Mouse (Mus musculus) adrenal gland, postnatal 36 days (tissue): Measurements from ENCODE around the gene Cd2bp2. TPM values are rescaled to one million over a fixed set of nuclear protein-coding genes. Genes with fewer than 3 reads are reported as not detected.

Experiments
- DNase-seq, 2 experiments: peaks; one replicate each; pipeline ENCODE4 v3.0.0; 2021; ENCODE audit warnings: mixed read lengths in 1 of 2
- total RNA-seq, 2 experiments: library from RNA; stranded (reverse); gene quantifications; 2 replicates each; pipeline ENCODE4 v1.2.3; 2021

The Cd2bp2 gene
- total RNA-seq, 2 experiments from 2014 or later: 59.3 to 61.0 TPM

GRCm38 (mm10) chr7:127142214-127142613, 53.6 kb downstream of the Cd2bp2 start:
- no peak for DNase-seq

Other genes starting within 250 kb of the Cd2bp2 start
- gene Asphd1, start 246.5 kb downstream of the Cd2bp2 start, total RNA-seq: 1 to 10 TPM; 1.6 to 2.4 TPM
- gene Sez6l2, start 245.5 kb downstream of the Cd2bp2 start, total RNA-seq: 100 to 1,000 TPM in 1 of 2 experiments, 10 to 100 TPM in 1; 47.1 to 108 TPM
- 10 to 100 TPM; 85.1 to 93.1 TPM for gene Cdipt, start 220.1 kb downstream of the Cd2bp2 start, total RNA-seq
- gene Cdiptos, start 220.0 kb downstream of the Cd2bp2 start, total RNA-seq: under 1 TPM; 0.60 to 0.69 TPM
- 100 to 1,000 TPM; 102 to 129 TPM for gene Mvp, start 181.4 kb downstream of the Cd2bp2 start, total RNA-seq
- gene Pagr1b, start 179.6 kb downstream of the Cd2bp2 start, total RNA-seq: 1 to 10 TPM in 1 of 2 experiments, not detected in 1; 3.0 TPM
- gene Pagr1a, start 178.7 kb downstream of the Cd2bp2 start, total RNA-seq: 10 to 100 TPM in 1 of 2 experiments, 1 to 10 TPM in 1; 4.4 to 15.1 TPM
- 10 to 100 TPM; 28.9 to 29.6 TPM for gene Gm42742, start 175.0 kb downstream of the Cd2bp2 start, total RNA-seq
- gene Prrt2, start 174.8 kb downstream of the Cd2bp2 start, total RNA-seq: 1 to 10 TPM; 1.9 to 2.9 TPM
- gene Maz, start 169.0 kb downstream of the Cd2bp2 start, total RNA-seq: 100 to 1,000 TPM; 120 to 126 TPM
- gene Kif22, start 153.6 kb downstream of the Cd2bp2 start, total RNA-seq: 1 to 10 TPM; 5.7 to 6.8 TPM
- gene Zg16, start 108.7 kb downstream of the Cd2bp2 start, total RNA-seq: not detected
- 1 to 10 TPM in 1 of 2 experiments, under 1 TPM in 1; 0.89 to 1.1 TPM for gene AI467606, start 104.7 kb downstream of the Cd2bp2 start, total RNA-seq
- under 1 TPM; 0.26 to 0.40 TPM for gene Qprt, start 73.8 kb downstream of the Cd2bp2 start, total RNA-seq
- gene Spn, start 58.2 kb downstream of the Cd2bp2 start, total RNA-seq: 1 to 10 TPM in 1 of 2 experiments, under 1 TPM in 1; 0.70 to 1.3 TPM
- gene Tbc1d10b, start 12.4 kb upstream of the Cd2bp2 start, total RNA-seq: 10 to 100 TPM; 40.7 to 48.4 TPM
- gene Mylpf, start 12.8 kb upstream of the Cd2bp2 start, total RNA-seq: 1 to 10 TPM; 1.9 to 2.7 TPM
- 10 to 100 TPM; 10.1 to 11.9 TPM for gene Zfp553, start 37.0 kb upstream of the Cd2bp2 start, total RNA-seq
- 1 to 10 TPM; 5.6 to 7.9 TPM for gene Sept1, start 37.1 kb upstream of the Cd2bp2 start, total RNA-seq
- gene Zfp771, start 48.2 kb upstream of the Cd2bp2 start, total RNA-seq: 10 to 100 TPM; 28.0 to 34.2 TPM
- gene Dctpp1, start 64.7 kb upstream of the Cd2bp2 start, total RNA-seq: 10 to 100 TPM; 27.8 to 49.1 TPM
- gene Sephs2, start 78.0 kb upstream of the Cd2bp2 start, total RNA-seq: 100 to 1,000 TPM in 1 of 2 experiments, 10 to 100 TPM in 1; 65.9 to 128 TPM
- 1 to 10 TPM; 1.1 to 1.8 TPM for gene Itgal, start 100.2 kb upstream of the Cd2bp2 start, total RNA-seq
- gene Zfp768, start 149.5 kb upstream of the Cd2bp2 start, total RNA-seq: 10 to 100 TPM; 25.9 to 26.1 TPM
- gene Zfp747, start 180.0 kb upstream of the Cd2bp2 start, total RNA-seq: 10 to 100 TPM; 10.7 to 12.2 TPM
- gene 9130019O22Rik, start 191.1 kb upstream of the Cd2bp2 start, total RNA-seq: 1 to 10 TPM; 4.7 to 5.2 TPM
- 1 to 10 TPM; 8.7 to 9.9 TPM for gene E430018J23Rik, start 197.6 kb upstream of the Cd2bp2 start, total RNA-seq
- gene Zfp764, start 210.8 kb upstream of the Cd2bp2 start, total RNA-seq: 1 to 10 TPM; 6.4 to 7.9 TPM
- gene Zfp688, start 226.0 kb upstream of the Cd2bp2 start, total RNA-seq: 10 to 100 TPM; 12.7 to 12.8 TPM